Mouse (Mus musculus): ENCODE results near the gene Fbxl19. TPM values are rescaled to one million over a fixed set of nuclear protein-coding genes. Genes with fewer than 3 reads are reported as not detected.

Fbxl19 gene
- total RNA-seq (2021): 1 to 10 TPM; 3.0 to 4.2 TPM

GRCm38 (mm10) chr7:127744366-127745045 lies at the start of gene Fbxl19:
TSS of gene Fbxl19 (plus strand) at chr7:127744543.
- DNase-seq (ENCODE audit: low spot score): peak; percentile 38
- intact Hi-C loops (cut with DNase I): loop anchor here (5.0 kb wide), 2 partner anchors 32 to 67 kb away; partner anchors contain the start of gene Ctf1

GRCm38 (mm10) chr7:127698986-127699385 lies 45.4 kb upstream of the Fbxl19 start:
- no peak for DNase-seq (ENCODE audit: low spot score)
- intact Hi-C loops (cut with DNase I): no loop called here

- no peak for DNase-seq (ENCODE audit: low spot score)
- intact Hi-C loops (cut with DNase I): no loop called here
Observed at GRCm38 (mm10) chr7:127700712-127701331, 43.5 kb upstream of the Fbxl19 start.

GRCm38 (mm10) chr7:127703561-127704178 lies 40.7 kb upstream of the Fbxl19 start:
- intact Hi-C loops (cut with DNase I): no loop called here
- DNase-seq (ENCODE audit: low spot score): no peak

- no peak for DNase-seq (ENCODE audit: low spot score)
- intact Hi-C loops (cut with DNase I): no loop called here
Observed at GRCm38 (mm10) chr7:127704598-127704997, 39.7 kb upstream of the Fbxl19 start.

- intact Hi-C loops (cut with DNase I): no loop called here
Observed at GRCm38 (mm10) chr7:127705706-127706105, 38.6 kb upstream of the Fbxl19 start.

GRCm38 (mm10) chr7:127707045-127707956 lies 37.0 kb upstream of the Fbxl19 start:
- intact Hi-C loops (cut with DNase I): no loop called here
- DNase-seq (ENCODE audit: low spot score): no peak

More at GRCm38 (mm10) chr7:127705706-127706105, 38.6 kb upstream of the Fbxl19 start:
- DNase-seq (ENCODE audit: low spot score): no peak

- DNase-seq (ENCODE audit: low spot score): no peak
- intact Hi-C loops (cut with DNase I): loop anchor here (1.0 kb wide), 1 partner anchor 33 kb away; no protein-coding TSS in a partner anchor
Observed at GRCm38 (mm10) chr7:127707957-127708206, 36.5 kb upstream of the Fbxl19 start.

- intact Hi-C loops (cut with DNase I): loop anchor here (1.0 kb wide), 1 partner anchor 33 kb away; no protein-coding TSS in a partner anchor
Observed at GRCm38 (mm10) chr7:127708207-127709078, 35.9 kb upstream of the Fbxl19 start, which contains the start of gene Bcl7c. TSS of gene Bcl7c (minus strand) at chr7:127708933.

GRCm38 (mm10) chr7:127709261-127709979 lies 34.9 kb upstream of the Fbxl19 start:
- DNase-seq (ENCODE audit: low spot score): no peak
- intact Hi-C loops (cut with DNase I): no loop called here

More at GRCm38 (mm10) chr7:127708207-127709078, 35.9 kb upstream of the Fbxl19 start, which contains the start of gene Bcl7c:
- DNase-seq (ENCODE audit: low spot score): peak; percentile 88

- DNase-seq (ENCODE audit: low spot score): no peak
- intact Hi-C loops (cut with DNase I): loop anchor here (5.0 kb wide), 1 partner anchor 36 kb away; no protein-coding TSS in a partner anchor
Observed at GRCm38 (mm10) chr7:127711031-127711430, 33.3 kb upstream of the Fbxl19 start.

- DNase-seq (ENCODE audit: low spot score): no peak
- intact Hi-C loops (cut with DNase I): loop anchor here (5.0 kb wide), 1 partner anchor 36 kb away; no protein-coding TSS in a partner anchor
Observed at GRCm38 (mm10) chr7:127711456-127711855, 32.9 kb upstream of the Fbxl19 start.

GRCm38 (mm10) chr7:127712461-127713385 lies 31.6 kb upstream of the Fbxl19 start, which contains the start of gene Ctf1:
TSS of gene Ctf1 (plus strand) at chr7:127712736.
- peak; percentile 58 for DNase-seq (ENCODE audit: low spot score)
- intact Hi-C loops (cut with DNase I): loop anchor here (5.0 kb wide), 1 partner anchor 35 kb away; no protein-coding TSS in a partner anchor

- intact Hi-C loops (cut with DNase I): loop anchor here (5.0 kb wide), 2 partner anchors 32 to 128 kb away; partner anchors contain the start of genes Ccdc189 and Rnf40
- DNase-seq (ENCODE audit: low spot score): no peak
Observed at GRCm38 (mm10) chr7:127714816-127715215, 29.5 kb upstream of the Fbxl19 start.

GRCm38 (mm10) chr7:127716992-127717391 lies 27.4 kb upstream of the Fbxl19 start:
- intact Hi-C loops (cut with DNase I): loop anchor here (5.0 kb wide), 1 partner anchor 130 kb away; the partner anchor contains the start of genes Ccdc189 and Rnf40
- DNase-seq (ENCODE audit: low spot score): peak; percentile 38

GRCm38 (mm10) chr7:127718339-127718738 lies 26.0 kb upstream of the Fbxl19 start:
- no peak for DNase-seq (ENCODE audit: low spot score)
- intact Hi-C loops (cut with DNase I): loop anchor here (5.0 kb wide), 1 partner anchor 131 kb away; the partner anchor contains the start of genes Ccdc189 and Rnf40

GRCm38 (mm10) chr7:127719258-127719657 lies 25.1 kb upstream of the Fbxl19 start:
- DNase-seq (ENCODE audit: low spot score): no peak
- intact Hi-C loops (cut with DNase I): loop anchor here (5.0 kb wide), 1 partner anchor 132 kb away; the partner anchor contains the start of genes Ccdc189 and Rnf40
